Mouse (Mus musculus) myocyte (in vitro differentiated cells): ENCODE results near the gene Nutm1.

Experiments
- MAX ChIP-seq: IDR thresholded peaks from one replicate; pipeline ENCODE4 v1.6.1; 2011; ENCODE audit warnings: low read depth, mild to moderate bottlenecking, control low read depth
- POLR2AphosphoS2 ChIP-seq: IDR thresholded peaks from one replicate; pipeline ENCODE4 v1.6.1; 2011; ENCODE audit warnings: low read depth, control low read depth; ENCODE audit not compliant: insufficient read length
- TCF12 ChIP-seq: IDR thresholded peaks from one replicate; pipeline ENCODE4 v1.6.1; 2011; ENCODE audit warnings: mild to moderate bottlenecking, control low read depth; ENCODE audit not compliant: poor library complexity, insufficient read depth, severe bottlenecking

- TF ChIP-seq TCF12 = no peak
- no peak for TF ChIP-seq POLR2AphosphoS2
- TF ChIP-seq MAX = no peak
Observed at GRCm38 (mm10) chr2:112276870-112277269, 17.8 kb upstream of the Nutm1 start.
